Mouse (Mus musculus) brain, embryonic 14.5 days (tissue): Measurements from ENCODE around the gene Mark4.

Experiments
- CTCF ChIP-seq: fragments of 200-500 bp; IDR thresholded peaks from 2 replicates; pipeline ENCODE4 v1.5.1; 2012; ENCODE audit warnings: inconsistent platforms, mild to moderate bottlenecking, moderate library complexity, borderline replicate concordance; ENCODE audit not compliant: insufficient read depth, insufficient read length; ENCODE audit errors: extremely low read depth
- POLR2A ChIP-seq: fragments of 200-500 bp; IDR thresholded peaks from 2 replicates; pipeline ENCODE4 v1.6.1; 2012; ENCODE audit warnings: mild to moderate bottlenecking, inconsistent platforms, borderline replicate concordance; ENCODE audit not compliant: poor library complexity, insufficient read depth, insufficient read length, severe bottlenecking; ENCODE audit errors: extremely low read depth

GRCm38 (mm10) chr7:19409753-19410152 is 48.9 kb downstream of the Mark4 start:
- no peak for TF ChIP-seq CTCF
- TF ChIP-seq POLR2A = no peak
